Mouse (Mus musculus) myocyte (in vitro differentiated cells): ENCODE data around the gene Eif4a2. TPM values are rescaled to one million over a fixed set of nuclear protein-coding genes. Genes with fewer than 3 reads are reported as not detected.

Source experiments
- H3K27me3 ChIP-seq: one replicate; pipeline ENCODE4 v1.6.1; 2011; ENCODE audit not compliant: control insufficient read depth, insufficient read depth, insufficient read length
- H3K36me3 ChIP-seq: one replicate; pipeline ENCODE4 v1.6.1; 2011; ENCODE audit not compliant: control insufficient read depth, insufficient read depth
- H3K4me2 ChIP-seq: one replicate; pipeline ENCODE4 v1.6.1; 2011; ENCODE audit warnings: low read depth, control low read depth
- H3K4me3 ChIP-seq: one replicate; pipeline ENCODE4 v1.5.1; 2011; ENCODE audit warnings: mild to moderate bottlenecking, control low read depth, moderate library complexity
- H3K79me2 ChIP-seq: one replicate; pipeline ENCODE4 v1.6.1; 2011; ENCODE audit not compliant: control insufficient read depth, insufficient read depth
- H3ac ChIP-seq: one replicate; pipeline ENCODE4 v1.6.1; 2011; ENCODE audit not compliant: control insufficient read depth, insufficient read length
- CEBPB ChIP-seq: IDR thresholded peaks from 2 replicates; pipeline ENCODE4 v1.6.1; 2011; ENCODE audit warnings: mild to moderate bottlenecking, moderate library complexity; ENCODE audit not compliant: poor library complexity, insufficient read depth, severe bottlenecking
- E2F4 ChIP-seq: IDR thresholded peaks from one replicate; pipeline ENCODE4 v1.6.1; 2011; ENCODE audit warnings: mild to moderate bottlenecking, control low read depth, moderate library complexity; ENCODE audit not compliant: insufficient read depth
- MAX ChIP-seq: IDR thresholded peaks from one replicate; pipeline ENCODE4 v1.6.1; 2011; ENCODE audit warnings: low read depth, mild to moderate bottlenecking, control low read depth
- MYOD1 ChIP-seq, 3 experiments: IDR thresholded peaks; one replicate each; pipeline ENCODE4 v1.6.1; 2011; ENCODE audit warnings: control low read depth in 2 of 3, low read depth in 2 of 3, mild to moderate bottlenecking in 2 of 3, moderate library complexity in 1 of 3; ENCODE audit not compliant: insufficient read length in 2 of 3, control insufficient read depth in 1 of 3
- MYOG ChIP-seq, 3 experiments: IDR thresholded peaks; one replicate each; pipeline ENCODE4 v1.6.1; 2011; ENCODE audit warnings: control low read depth in 2 of 3, low read depth in 2 of 3, mild to moderate bottlenecking in 2 of 3; ENCODE audit not compliant: insufficient read length in 2 of 3, control insufficient read depth in 1 of 3, insufficient read depth in 1 of 3
- POLR2A ChIP-seq: IDR thresholded peaks from one replicate; pipeline ENCODE4 v1.6.1; 2011; ENCODE audit warnings: low read depth, mild to moderate bottlenecking, control low read depth, moderate library complexity; ENCODE audit not compliant: insufficient read length
- POLR2AphosphoS2 ChIP-seq: IDR thresholded peaks from one replicate; pipeline ENCODE4 v1.6.1; 2011; ENCODE audit warnings: low read depth, control low read depth; ENCODE audit not compliant: insufficient read length
- REST ChIP-seq: IDR thresholded peaks from one replicate; pipeline ENCODE4 v1.6.1; 2011; ENCODE audit warnings: mild to moderate bottlenecking, control low read depth, moderate library complexity; ENCODE audit not compliant: insufficient read depth, insufficient read length
- SRF ChIP-seq: IDR thresholded peaks from one replicate; pipeline ENCODE4 v1.6.1; 2011; ENCODE audit warnings: low read depth; ENCODE audit not compliant: control insufficient read depth, insufficient read length
- TCF12 ChIP-seq: IDR thresholded peaks from one replicate; pipeline ENCODE4 v1.6.1; 2011; ENCODE audit warnings: mild to moderate bottlenecking, control low read depth; ENCODE audit not compliant: poor library complexity, insufficient read depth, severe bottlenecking
- TCF3 ChIP-seq: IDR thresholded peaks from one replicate; pipeline ENCODE4 v1.6.1; 2011; ENCODE audit warnings: low read depth, control low read depth; ENCODE audit not compliant: insufficient read length
- USF1 ChIP-seq: IDR thresholded peaks from one replicate; pipeline ENCODE4 v1.6.1; 2011; ENCODE audit warnings: low read depth, mild to moderate bottlenecking, control low read depth, moderate library complexity
- polyA plus RNA-seq: library from polyadenylated mRNA; unstranded; fragments of >200 nt; fragmentation: generic; extraction: Trizol; gene quantifications from one replicate; pipeline ENCODE4 v1.2.1, GENCODE M21; 2012; ENCODE audit warnings: missing spikeins

Eif4a2 gene
- polyA plus RNA-seq, 1 experiment, result 141 TPM

DNA sequence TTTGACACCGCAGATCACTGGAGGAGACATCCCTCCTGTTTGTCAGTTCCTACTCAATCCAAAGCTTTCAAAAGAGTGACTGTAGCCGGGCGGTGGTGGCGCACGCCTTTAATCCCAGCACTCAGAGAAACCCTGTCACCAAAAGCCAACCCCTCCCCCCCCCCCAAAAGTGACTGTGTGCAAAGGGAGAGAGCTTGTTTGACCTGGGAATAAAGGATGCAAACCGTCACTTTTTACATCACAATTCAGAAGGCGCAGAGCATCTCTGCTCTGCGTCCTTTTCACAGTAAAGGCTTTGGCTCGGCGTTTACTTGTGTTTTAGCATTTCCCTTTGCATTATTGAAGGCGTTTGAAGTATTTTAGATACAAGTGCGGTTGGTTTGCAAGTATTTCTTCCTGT is 7.6 kb upstream of the Eif4a2 start:
- Histone ChIP-seq H3ac (no peak overlapping the region), H3K4me3 (no peak overlapping the region), H3K4me2 (no peak overlapping the region), H3K79me2 (no peaks in the 10 kb centered on the region), H3K36me3 (no peaks in the 10 kb centered on the region), H3K27me3 (no peaks in the 10 kb centered on the region)
- TF ChIP-seq POLR2A, result no peak
- no peak for TF ChIP-seq CEBPB
- no peak for TF ChIP-seq MYOD1 (IDR thresholded peaks at IDR 0.05; ENCODE audit: control insufficient read depth in 1 of 3, insufficient read length in 2 of 3, low read depth in 2 of 3)

DNA sequence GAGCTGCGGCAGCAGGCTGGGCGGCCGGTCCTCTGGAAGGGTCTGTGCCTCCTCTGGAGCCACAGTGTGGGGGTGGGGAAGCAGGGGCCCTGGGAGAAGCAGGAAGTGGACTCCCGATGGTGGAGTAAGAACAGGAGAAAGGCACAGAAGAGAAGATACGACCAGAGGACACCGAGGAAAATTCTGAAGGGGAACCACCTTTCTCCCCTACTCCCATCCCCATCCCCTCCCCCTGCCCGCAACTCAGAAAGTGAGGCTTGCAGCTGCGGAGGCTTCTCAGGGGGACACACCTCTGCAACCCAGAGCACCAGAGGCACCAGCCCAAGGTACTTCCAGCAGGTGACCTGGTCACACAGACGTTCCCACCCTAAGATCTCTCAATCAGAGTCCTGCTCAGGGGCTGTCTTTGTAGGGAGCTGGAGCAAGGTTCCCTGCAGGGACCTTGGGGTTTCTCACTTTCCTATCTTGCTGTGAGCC is 7.1 kb upstream of the Eif4a2 start:
- Histone ChIP-seq H3K4me3 (no peak overlapping the region), H3ac (no peak overlapping the region), H3K79me2 (no peaks in the 10 kb centered on the region), H3K36me3 (no peaks in the 10 kb centered on the region), H3K27me3 (no peaks in the 10 kb centered on the region), H3K4me2 (no peak overlapping the region)
- TF ChIP-seq MYOG (IDR thresholded peaks at IDR 0.05; ENCODE audit: control insufficient read depth in 1 of 3, insufficient read depth in 1 of 3, insufficient read length in 2 of 3, low read depth in 2 of 3) (no peak), CEBPB (no peak), POLR2A (no peak), MYOD1 (IDR thresholded peaks at IDR 0.05; ENCODE audit: control insufficient read depth in 1 of 3, insufficient read length in 2 of 3, low read depth in 2 of 3) (no peak), REST (no peak), TCF12 (no peak), SRF (no peak)

DNA sequence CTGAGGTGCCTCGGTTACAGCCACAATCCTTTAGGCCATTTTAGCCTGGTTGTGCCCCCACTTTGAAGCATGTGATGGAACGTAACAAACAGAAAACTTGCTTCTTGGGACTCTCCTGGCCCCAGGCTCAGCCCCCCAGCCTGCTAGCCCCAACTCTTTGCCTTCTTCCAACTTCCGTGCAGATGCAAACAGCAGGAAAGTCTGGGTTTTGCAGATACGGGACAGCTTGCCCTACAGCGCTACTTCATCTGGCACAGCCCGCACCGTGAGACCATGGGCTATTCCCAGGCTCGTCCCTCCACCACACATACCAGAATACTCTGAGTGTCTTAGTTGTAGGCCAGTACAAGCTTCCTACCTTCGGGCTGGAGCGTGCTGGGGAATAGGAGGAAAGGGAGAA is 6.6 kb upstream of the Eif4a2 start:
- no peak for TF ChIP-seq TCF12
- no peak for TF ChIP-seq TCF3
- TF ChIP-seq POLR2AphosphoS2, result no peak
- no peak for TF ChIP-seq REST
- no peak for TF ChIP-seq MAX
- no peak overlapping the region for H3K4me3 ChIP-seq
- no peaks in the 10 kb centered on the region for H3K36me3 ChIP-seq
- H3ac ChIP-seq, result no peak overlapping the region
- H3K79me2 ChIP-seq, result no peaks in the 10 kb centered on the region
- H3K4me2 ChIP-seq, result no peak overlapping the region
- no peaks in the 10 kb centered on the region for H3K27me3 ChIP-seq

DNA sequence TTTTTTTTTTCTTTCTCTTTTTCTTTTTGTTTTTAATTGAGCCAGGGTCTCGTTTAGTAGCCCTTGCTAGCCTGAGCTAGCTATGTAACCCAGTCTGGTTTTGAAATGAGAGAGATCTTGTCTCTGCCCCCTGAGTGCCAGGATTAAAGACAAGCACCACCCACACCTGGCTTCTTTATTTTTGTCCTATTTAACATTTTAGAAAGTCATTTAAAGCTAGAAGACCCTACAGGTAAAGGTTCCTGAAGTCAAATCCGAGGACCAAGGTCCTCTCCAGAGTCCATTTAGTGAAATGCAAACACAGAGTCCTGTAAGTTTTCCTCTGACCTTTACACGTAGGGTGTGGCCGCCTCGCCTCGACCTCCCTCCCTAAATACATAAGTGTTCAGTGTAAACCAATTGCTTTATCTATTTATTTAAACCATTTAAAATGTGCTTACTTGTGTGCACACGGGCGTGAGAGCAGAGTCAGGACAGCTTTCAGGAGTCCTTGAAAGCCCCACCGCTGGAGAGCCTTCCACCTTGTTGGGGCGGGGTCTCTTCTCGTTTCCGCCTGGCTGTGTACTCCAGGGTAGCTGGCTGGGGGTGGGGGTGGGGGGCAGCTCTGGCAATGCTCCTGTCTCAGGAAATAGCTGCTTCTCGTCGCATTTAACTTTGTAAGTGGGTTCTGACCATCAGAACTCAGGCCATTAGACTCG is 4.8 kb upstream of the Eif4a2 start:
- TF ChIP-seq POLR2AphosphoS2 (no peak), POLR2A (no peak), MYOG (IDR thresholded peaks at IDR 0.05; ENCODE audit: control insufficient read depth in 1 of 3, insufficient read depth in 1 of 3, insufficient read length in 2 of 3, low read depth in 2 of 3) (no peak), TCF12 (no peak), REST (no peak), MAX (no peak)
- H3ac ChIP-seq, result no peak overlapping the region
- no peak overlapping the region for H3K4me3 ChIP-seq
- H3K36me3 ChIP-seq, result no peaks in the 10 kb centered on the region
- H3K27me3 ChIP-seq, result no peaks in the 10 kb centered on the region
- no peaks in the 10 kb centered on the region for H3K79me2 ChIP-seq
- no peak overlapping the region for H3K4me2 ChIP-seq

DNA sequence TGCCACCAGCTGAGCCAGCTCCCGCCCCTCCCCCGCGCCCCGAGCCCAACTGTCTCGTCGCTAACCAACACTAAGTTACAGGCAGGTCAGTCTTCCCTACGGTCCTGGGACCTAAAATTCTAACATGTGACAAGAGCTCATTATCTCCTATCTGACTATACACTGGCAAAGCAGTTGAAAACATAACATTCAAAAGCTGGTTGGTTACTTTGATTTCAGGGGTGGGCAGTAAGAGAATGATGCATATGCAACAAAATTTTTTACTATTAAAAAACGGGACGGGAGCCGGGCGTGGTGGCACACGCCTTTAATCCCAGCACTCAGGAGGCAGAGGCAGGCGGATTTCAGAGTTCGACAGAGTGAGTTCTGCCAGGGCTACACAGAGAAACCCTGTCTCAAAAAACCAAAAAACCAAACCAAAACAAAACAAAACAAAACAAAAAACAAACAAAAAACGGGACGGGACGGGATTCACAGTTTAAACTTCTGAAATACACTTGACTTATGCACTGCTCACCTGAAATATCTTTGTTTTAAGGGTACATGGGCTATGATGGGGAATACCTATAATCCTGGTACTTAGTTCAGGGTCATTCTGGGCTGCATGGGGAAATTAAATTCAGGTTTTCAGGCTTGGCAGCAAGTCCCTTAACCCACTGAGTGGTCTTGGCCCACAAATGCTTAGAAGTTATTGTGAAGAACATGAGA is 4.1 kb upstream of the Eif4a2 start:
- H3K27me3 ChIP-seq, result no peaks in the 10 kb centered on the region

More for the DNA sequence above, 4.1 kb upstream of the Eif4a2 start:
- H3K4me3 ChIP-seq, result no peak overlapping the region
- H3K4me2 ChIP-seq, result no peak overlapping the region
- no peak for TF ChIP-seq USF1
- TF ChIP-seq SRF, result no peak
- no peak for TF ChIP-seq POLR2A
- TF ChIP-seq CEBPB, result no peak
- TF ChIP-seq POLR2AphosphoS2, result no peak
- no peak for TF ChIP-seq E2F4
- no peak for TF ChIP-seq REST
- TF ChIP-seq TCF12, result no peak
- TF ChIP-seq TCF3, result no peak
- TF ChIP-seq MAX, result no peak
- no peak for TF ChIP-seq MYOG (IDR thresholded peaks at IDR 0.05; ENCODE audit: control insufficient read depth in 1 of 3, insufficient read depth in 1 of 3, insufficient read length in 2 of 3, low read depth in 2 of 3)
- TF ChIP-seq MYOD1 (IDR thresholded peaks at IDR 0.05; ENCODE audit: control insufficient read depth in 1 of 3, insufficient read length in 2 of 3, low read depth in 2 of 3), result no peak
- no peaks in the 10 kb centered on the region for H3K36me3 ChIP-seq
- H3ac ChIP-seq, result no peak overlapping the region
- H3K79me2 ChIP-seq, result peaks cover 6% of the 10 kb centered on the region
